Comparison of ENCODE assay signal across 33 mouse cellular contexts in the genomic region with DNA sequence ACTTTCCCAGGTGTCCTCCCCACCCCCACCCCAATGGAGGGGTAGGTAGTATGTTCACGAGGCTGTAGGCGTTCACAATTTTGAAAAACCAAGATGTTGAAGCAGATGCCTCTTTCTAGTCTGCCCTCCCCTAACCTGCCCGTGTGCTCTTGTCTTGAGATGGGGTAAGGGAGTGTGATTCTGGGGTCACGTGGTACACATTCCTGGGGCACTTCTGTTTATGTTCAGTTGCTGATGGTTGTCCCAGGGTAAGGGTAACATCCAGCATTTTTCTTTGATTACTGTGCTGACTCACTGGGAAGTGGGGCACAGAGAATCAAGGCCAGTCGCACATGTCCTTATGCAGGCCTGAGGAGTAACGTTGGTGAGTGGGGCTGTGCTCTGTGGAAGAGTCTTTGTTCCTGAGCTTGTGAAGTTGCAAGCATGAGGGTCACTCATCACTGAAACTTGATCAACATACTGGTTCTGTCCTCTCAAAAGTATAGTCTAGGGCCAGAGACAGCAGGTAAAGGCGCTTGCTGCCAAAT.
DNase-seq lines count a peak whose midpoint lies in the region; ATAC-seq lines count a peak whose summit lies in the region.
"Had no signal": no experiment of that assay in that cellular context is flagged by ENCODE, and none has a peak within 500 bp of the region (broad histone marks: within the 10 kb centered on the region; RNA-seq: fewer than 3 reads in every experiment).

No protein-coding gene starts in this region.

- no peaks in the 10 kb centered on the region for H3K9me3 ChIP-seq in midbrain, embryonic 11.5 days (ENCODE audit: control insufficient read depth, low read length)
- H3K9me3 ChIP-seq in midbrain, embryonic 13.5 days: no peaks in the 10 kb centered on the region
- H3K9me3 ChIP-seq: embryonic facial prominence, embryonic 10.5 days; embryonic facial prominence, embryonic 13.5 days; forebrain, embryonic 10.5 days; forebrain, embryonic 13.5 days; heart, embryonic 12.5 days; heart, embryonic 15.5 days; hindbrain, embryonic 10.5 days; hindbrain, embryonic 13.5 days had no signal

- H3K4me1 ChIP-seq in midbrain, embryonic 11.5 days (ENCODE audit: control insufficient read depth, insufficient read depth, low read length): no peaks in the 10 kb centered on the region; the same call in 1 of the 2 replicates
- no peaks in the 10 kb centered on the region for H3K4me1 ChIP-seq in midbrain, embryonic 13.5 days (replicated peaks)
- H3K4me1 ChIP-seq: hindbrain, embryonic 13.5 days had no signal

- 84% methylated on average over 7 of the region's 7 CpGs for WGBS in midbrain, embryonic 11.5 days
- WGBS in midbrain, embryonic 13.5 days: 84% methylated on average over 7 of the region's 7 CpGs

- no peaks in the 10 kb centered on the region for H3K27me3 ChIP-seq in midbrain, embryonic 11.5 days (ENCODE audit: control insufficient read depth, insufficient read depth, low read length)
- no peaks in the 10 kb centered on the region for H3K27me3 ChIP-seq in midbrain, embryonic 13.5 days
- H3K27me3 ChIP-seq: embryonic facial prominence, embryonic 13.5 days; forebrain, embryonic 13.5 days; heart, embryonic 12.5 days; heart, embryonic 15.5 days had no signal

- no peak overlapping the region for H3K27ac ChIP-seq in midbrain, embryonic 11.5 days (ENCODE audit: low read depth, low read length)
- H3K27ac ChIP-seq in midbrain, embryonic 13.5 days: no peak overlapping the region
- H3K27ac ChIP-seq: embryonic facial prominence, embryonic 10.5 days; embryonic facial prominence, embryonic 13.5 days; forebrain, embryonic 10.5 days; forebrain, embryonic 13.5 days; heart, embryonic 15.5 days; hindbrain, embryonic 10.5 days; hindbrain, embryonic 13.5 days had no signal

- no peak overlapping the region for H3K4me3 ChIP-seq in midbrain, embryonic 11.5 days (ENCODE audit: low read depth, low read length)
- H3K4me3 ChIP-seq in midbrain, embryonic 13.5 days (replicated peaks): no peak overlapping the region
- H3K4me3 ChIP-seq: embryonic facial prominence, embryonic 10.5 days; embryonic facial prominence, embryonic 13.5 days; erythroblast, embryonic 14.5 days; forebrain, embryonic 10.5 days; forebrain, embryonic 13.5 days; heart, embryonic 12.5 days; heart, embryonic 15.5 days; hindbrain, embryonic 10.5 days; hindbrain, embryonic 13.5 days had no signal

- ATAC-seq in midbrain, embryonic 11.5 days (ENCODE audit: low FRiP score): no peak
- ATAC-seq in midbrain, embryonic 13.5 days: no peak
- no peak for ATAC-seq in erythroid progenitor cell, adult 5-6 weeks (replicated peaks; ENCODE audit: low FRiP score, poor library complexity, severe bottlenecking)
- ATAC-seq: activated CD4-positive, CD25-positive, alpha-beta regulatory T cell, adult 4 months; CD4-positive, CD25-positive, alpha-beta regulatory T cell, adult 4 months; forebrain, embryonic 13.5 days; forebrain, embryonic 16.5 days; hindbrain, embryonic 16.5 days; intestine, embryonic 16.5 days had no signal

- no peak overlapping the region for H3K9ac ChIP-seq in midbrain, embryonic 11.5 days (ENCODE audit: low read length)
- H3K9ac ChIP-seq in midbrain, embryonic 13.5 days (replicated peaks): no peak overlapping the region
- H3K9ac ChIP-seq: embryonic facial prominence, embryonic 13.5 days; forebrain, embryonic 13.5 days; heart, embryonic 12.5 days; heart, embryonic 15.5 days; hindbrain, embryonic 13.5 days had no signal

- peak; percentile 59 to 69 for DNase-seq in adrenal gland, adult (ENCODE audit: inconsistent age in 2 of 2, low spot score in 1 of 2)
- no peak for DNase-seq in adrenal gland, adult 18-20 months (ENCODE audit: low spot score in 2 of 2)
- peak; percentile 23 for DNase-seq in adrenal gland, postnatal 10 days
- no peak for DNase-seq in adrenal gland, postnatal 4 days (ENCODE audit: low spot score in 2 of 2)
- DNase-seq in midbrain, embryonic 11.5 days (ENCODE audit: low spot score, missing footprints): peak; percentile 35
- DNase-seq in lung, postnatal 10 days: no peak
- DNase-seq: B cell, adult 2 months; cerebellum, adult 11-12 months; cerebellum, adult 8-10 months; cerebellum, postnatal 10 days; cerebellum, postnatal 36 days; embryo, embryonic 11 days; gastrocnemius, postnatal 10 days; gastrocnemius, postnatal 36 days; heart, postnatal 10 days; heart, postnatal 36 days; kidney, adult 2 months had no signal

- H3K4me2 ChIP-seq in midbrain, embryonic 11.5 days: no peak overlapping the region
- H3K4me2 ChIP-seq in midbrain, embryonic 13.5 days (replicated peaks): no peak overlapping the region
- H3K4me2 ChIP-seq: embryonic facial prominence, embryonic 13.5 days; forebrain, embryonic 13.5 days; heart, embryonic 12.5 days; heart, embryonic 15.5 days; hindbrain, embryonic 13.5 days had no signal

- H3K36me3 ChIP-seq in midbrain, embryonic 11.5 days (ENCODE audit: control insufficient read depth, insufficient read depth, low read length): no peaks in the 10 kb centered on the region
- H3K36me3 ChIP-seq in midbrain, embryonic 13.5 days: no peaks in the 10 kb centered on the region
- H3K36me3 ChIP-seq: embryonic facial prominence, embryonic 10.5 days; embryonic facial prominence, embryonic 13.5 days; forebrain, embryonic 10.5 days; heart, embryonic 12.5 days; heart, embryonic 15.5 days; hindbrain, embryonic 10.5 days; hindbrain, embryonic 13.5 days had no signal

Comparison
In these comparisons a context has a peak if more than half of its experiments do, and no peak if none do; other contexts are left out.
1. DNase-seq: peak in adrenal gland, adult (2 of 2), adrenal gland, postnatal 10 days (single experiment) and midbrain, embryonic 11.5 days (single experiment); none in adrenal gland, adult 18-20 months (0 of 2), adrenal gland, postnatal 4 days (0 of 2) and lung, postnatal 10 days (single experiment).